Mouse (Mus musculus) retina, postnatal 7 days (tissue): ENCODE results near the gene Plk3.
"Not testable (repeated sequence)": the region's sequence is repeated elsewhere in the genome, so short reads cannot be mapped to it uniquely, and the experiment has no call there.

ENCODE experiments used
- DNase-seq: peaks from one replicate; pipeline ENCODE4 v3.0.0-alpha.2; 2012; ENCODE audit warnings: low read depth, low spot score

The Plk3 gene

DNA sequence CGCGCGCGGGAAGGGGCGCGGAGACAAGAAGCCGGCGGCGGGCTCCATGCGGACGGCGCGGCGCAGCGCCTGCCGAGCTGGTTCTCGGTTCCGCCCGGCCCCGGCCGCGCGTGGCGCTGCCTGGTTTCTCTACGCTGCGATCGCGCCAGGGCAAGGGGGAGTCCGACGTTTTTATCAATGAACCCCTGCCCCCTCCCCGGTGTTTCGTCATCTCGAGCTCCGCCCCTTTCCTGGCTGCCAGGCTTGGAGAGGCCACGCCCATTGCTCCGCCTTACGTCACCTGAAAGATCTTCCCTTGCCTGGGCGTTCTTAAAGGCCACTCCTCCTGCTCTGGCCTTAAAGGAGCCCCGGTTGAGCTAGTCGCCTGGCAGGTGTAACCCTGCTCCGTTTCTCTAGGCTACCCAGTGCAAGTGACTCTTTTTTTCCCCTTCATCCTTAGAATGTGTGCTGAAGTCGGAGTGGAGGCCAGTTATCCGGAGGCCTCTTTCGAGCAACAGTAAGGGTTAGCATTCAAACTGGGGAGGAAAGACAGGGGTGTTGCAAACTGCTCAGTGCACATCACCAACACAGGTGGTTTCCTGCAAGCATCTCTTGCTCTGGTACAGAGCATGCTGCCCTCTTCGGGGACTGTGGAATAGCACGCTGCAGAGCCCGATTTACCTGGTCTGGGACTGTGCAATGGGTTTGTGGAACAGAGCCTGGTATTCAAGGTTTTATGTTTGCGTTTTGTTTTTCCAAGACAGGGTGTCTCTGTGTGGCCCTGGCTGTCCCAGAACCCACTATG, at the start of gene Plk3:
TSS of gene Plk3 (minus strand) at position 147 of the 784 bp plus-strand sequence.
- peak; percentile 96 for DNase-seq

DNA sequence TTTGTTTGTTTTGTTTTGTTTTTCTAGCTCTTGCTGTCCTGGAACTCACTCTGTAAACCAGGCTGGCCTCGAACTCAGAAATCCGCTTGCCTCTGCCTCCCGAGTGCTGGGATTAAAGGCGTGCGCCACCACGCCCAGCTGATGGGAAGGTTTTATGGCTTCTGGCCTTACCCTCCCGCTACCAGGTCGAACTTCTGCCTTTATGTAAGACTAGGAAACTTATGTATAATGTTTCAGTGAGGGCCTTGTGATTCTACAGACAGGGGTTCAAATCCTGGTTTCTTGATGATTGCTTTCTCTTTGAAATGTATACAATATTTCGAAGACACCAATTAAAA, 49.0 kb upstream of the Plk3 start:
- not testable (repeated sequence) for DNase-seq

DNA sequence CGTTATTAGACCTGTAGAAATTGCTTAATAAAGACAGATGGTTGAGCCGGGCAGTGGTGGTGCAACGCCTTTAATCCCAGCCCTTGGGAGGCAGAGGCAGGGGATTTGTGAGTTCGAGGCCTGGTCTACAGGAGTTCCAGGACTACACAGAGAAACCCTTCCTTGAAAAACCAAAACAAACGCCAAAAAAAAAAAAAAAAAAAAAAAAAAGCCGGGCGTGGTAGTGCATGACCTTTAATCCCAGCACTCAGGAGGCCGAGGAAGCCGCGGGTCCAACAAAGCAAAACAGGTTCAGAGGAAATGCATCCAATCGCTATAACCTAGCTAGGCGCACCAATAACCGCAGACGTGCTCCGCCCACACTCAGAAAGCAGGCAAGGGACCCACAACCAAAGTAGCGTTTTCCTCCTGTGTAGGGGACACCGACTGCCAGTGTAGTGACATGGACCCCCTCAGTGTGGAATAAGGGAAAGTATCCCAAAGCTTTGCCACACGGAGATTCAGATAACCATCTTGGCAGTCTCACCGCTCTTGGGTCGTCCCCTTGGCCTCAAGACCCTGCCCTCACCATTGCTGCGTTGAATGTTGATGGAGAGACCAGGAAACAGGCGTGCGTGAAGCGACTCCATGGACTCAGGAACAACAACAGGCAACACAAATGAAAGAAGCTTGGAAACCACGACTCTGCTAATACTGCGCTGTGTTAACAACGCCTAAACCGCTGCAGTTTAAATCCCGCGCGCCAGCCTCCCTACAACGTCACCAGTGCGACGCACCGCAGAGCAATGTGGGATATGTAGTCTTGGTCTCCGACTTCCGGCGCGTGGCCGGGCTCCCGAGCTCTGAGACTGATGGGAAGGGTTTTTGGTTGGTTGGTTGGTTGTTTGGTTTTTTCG, 48.3 kb upstream of the Plk3 start, which contains the start of gene Kif2c:
TSS of gene Kif2c (minus strand) at position 777 of the 896 bp plus-strand sequence.
- peak; percentile 84 for DNase-seq

DNA sequence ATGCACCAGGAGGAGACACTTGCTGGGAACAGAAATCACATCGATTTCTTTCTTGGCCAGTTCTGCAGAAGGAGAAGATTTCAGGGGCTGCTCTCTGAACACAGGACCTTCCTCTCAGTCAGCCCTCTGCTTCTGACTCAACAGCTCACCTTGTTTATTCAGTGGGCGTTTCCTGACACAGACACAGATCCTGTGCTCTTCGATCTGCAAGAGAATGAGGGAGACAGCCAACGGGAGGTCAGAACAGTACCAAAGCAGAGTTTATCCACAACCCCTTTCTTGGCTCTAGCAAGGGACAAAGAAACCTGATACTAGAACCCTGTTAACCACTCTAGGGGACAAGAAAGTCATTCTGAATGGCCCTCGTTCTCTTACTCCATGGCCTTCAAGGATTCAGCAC, 36.2 kb upstream of the Plk3 start:
- DNase-seq: no peak

DNA sequence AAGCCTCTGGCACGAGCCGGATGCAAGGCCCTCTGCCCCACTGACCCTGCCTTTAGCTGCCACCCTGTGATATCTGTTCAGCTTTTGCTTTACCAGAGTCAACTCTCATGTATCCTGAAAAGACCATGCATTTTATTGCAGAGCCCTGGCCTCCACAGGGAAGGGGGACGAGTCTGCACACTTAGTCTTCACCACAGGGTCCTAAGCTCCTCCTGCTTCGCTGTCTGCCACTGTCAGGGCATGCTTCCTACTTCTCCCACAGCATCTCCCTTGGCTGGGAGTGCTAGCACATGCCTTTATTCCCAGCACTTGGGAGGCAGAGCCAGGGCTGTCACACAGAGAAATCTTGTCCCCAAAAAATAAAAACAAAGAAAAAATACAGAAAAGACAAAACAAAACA, 27.4 kb upstream of the Plk3 start:
- DNase-seq: no peak

DNA sequence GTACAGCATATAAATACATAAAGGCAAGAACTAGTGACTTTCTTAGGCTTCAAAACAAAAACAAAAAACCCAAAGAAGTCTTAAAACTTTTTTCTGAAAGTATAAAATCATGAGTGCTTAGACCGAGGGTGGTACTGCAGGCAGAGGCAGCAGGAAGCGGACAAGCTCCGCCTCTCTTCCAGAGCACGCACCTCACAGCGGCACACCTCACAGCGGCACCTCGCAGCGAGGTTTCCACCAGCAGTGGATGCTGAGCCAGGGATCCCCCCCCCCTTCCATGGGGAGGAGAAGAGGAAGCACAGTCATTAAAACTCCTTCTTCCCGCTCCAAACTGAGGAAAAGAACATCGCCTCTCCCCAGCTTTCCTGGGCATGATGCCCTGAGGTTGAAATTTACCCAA, 25.9 kb upstream of the Plk3 start:
- no peak for DNase-seq

- no peak for DNase-seq
These were observed 22.6 kb upstream of the Plk3 start for GRCm38 (mm10) chr4:117156372-117156771.

DNA sequence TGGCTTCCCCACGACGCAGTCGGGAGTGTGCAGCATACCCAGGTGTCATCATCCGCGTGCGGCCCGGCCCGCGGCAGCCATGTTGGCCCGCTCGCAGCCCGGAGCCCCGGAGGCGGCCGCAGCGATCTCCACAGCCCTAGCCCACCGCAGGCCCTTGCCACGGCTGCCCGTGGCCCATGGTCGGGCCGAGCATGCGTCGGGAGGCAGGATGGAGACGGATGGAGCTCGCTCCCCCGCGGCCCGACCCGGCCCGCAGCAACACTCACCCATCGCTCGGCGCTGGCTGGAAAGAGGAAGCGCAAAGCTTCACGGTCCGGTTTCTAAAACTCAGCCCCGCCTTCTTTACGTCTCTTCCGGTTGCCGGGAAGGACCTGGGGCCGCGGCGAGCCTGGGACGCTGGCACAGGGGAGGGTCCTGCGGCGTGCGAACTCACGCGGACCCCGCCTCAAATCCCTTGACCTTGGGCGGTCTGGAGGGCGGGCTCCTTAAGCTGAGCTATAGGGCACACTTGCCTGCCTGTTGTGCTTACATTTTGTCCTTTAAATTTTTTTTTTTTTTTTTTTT, 22.1 kb upstream of the Plk3 start, which contains the start of gene Rps8:
TSS of gene Rps8 (minus strand) at position 452 of the 564 bp plus-strand sequence.
- peak; percentile 78 for DNase-seq

GRCm38 (mm10) chr4:117155020-117155791, 21.4 kb upstream of the Plk3 start:
- no peak for DNase-seq

DNA sequence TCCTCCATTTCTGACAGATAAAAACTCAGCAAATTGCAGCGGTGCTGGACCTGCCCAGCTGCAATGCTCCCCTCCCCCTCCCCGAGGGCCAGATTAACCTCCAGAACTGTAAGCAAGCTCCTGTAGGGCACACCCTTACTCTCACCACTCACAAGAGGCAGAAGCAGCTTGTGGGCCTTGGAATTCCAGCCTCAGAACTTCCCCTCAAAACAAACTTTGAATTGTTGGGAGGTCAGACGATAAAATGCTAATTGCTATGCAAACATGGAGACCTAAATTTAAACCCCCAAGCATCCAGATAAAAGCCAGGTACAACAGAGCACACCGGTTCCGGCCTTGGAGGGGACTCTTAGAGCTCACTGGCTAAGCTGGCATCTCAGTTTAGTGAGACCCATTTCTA, 19.0 kb upstream of the Plk3 start:
- no peak for DNase-seq

DNA sequence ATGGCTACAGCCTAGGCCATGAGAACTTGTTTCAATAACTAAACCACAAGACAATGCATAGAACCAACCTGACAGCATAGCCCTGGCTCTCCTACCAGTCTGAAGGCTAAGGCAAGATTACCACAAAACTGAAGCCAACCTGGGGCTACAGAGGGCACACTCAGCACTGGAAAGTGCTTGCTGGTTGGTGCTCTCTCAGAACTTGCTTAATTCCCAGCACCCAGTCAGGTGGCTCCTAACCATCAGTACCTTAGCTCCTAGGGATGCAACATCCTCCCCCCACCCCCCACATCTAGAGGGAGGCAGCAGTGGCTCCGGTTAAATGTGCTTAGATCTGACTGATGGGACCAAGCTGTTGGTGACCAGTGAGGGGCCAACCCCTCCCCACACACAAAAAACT, 17.7 kb upstream of the Plk3 start:
- no peak for DNase-seq

DNA sequence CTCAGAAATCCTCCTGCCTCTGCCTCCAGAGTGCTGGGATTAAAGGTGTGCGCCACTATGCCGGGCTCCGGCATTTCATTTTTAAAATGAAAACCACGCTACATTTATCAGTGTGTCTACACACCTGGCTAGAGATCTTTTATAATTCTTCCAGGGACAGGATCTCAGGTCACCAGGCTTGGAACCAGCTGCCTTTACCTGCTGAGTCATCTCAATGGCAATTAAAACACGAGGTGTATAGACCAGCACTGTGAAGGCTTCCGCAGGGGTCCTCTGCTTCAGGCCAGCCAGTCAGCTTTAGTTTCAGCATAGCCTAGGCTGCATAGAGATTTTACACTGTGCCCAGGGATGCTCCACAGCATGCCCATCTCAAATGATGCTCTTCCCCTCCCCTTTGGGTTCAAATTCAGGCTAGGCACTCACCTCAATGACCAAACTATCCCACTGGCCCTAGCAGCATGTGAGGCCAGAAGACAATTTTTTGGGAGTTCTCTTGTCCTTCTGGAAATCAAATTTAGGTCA, 16.5 kb upstream of the Plk3 start:
- DNase-seq: no peak

DNA sequence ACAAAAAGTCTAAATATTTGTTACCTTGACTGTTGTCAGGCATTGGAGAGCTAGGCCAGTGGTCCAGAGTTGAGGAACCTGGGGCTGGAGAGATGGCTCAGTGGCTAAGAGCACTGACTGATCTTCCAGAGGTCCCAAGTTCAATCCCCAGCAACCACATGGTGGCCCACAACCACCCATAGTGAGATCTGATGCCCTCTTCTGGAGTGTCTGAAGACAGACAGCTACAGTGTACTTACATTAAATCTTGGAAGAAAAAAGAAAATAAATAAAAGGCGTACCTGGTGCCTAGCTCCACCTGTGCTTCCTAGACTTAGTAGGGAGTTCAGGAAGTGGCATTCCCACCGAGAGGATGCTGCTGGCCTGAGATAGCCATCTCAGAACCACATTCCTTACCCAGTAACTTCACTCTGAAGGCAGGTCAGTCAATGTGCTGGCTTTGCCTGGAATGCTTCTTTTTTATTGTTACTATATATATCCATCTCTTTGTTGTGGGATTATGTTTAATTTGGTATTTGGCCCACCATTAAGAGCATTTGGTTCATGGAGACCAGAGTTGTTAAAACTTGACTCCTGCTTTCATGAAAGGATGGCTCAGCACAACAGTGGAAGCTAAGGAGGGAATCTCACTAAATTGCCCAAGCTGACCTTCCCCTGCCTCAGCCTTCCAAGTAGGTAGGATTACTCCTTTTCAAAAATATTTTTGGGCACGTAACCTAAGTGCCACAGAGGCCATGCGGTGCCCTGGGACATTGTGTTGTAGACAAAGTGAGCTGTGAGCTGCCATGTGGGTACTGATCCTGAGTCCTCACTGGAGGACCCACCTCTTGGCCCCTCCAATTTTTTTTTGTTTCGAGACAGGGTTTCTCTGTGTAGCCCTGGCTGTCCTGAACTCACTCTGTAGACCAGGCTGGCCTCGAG, 15.8 kb upstream of the Plk3 start:
- no peak for DNase-seq

DNA sequence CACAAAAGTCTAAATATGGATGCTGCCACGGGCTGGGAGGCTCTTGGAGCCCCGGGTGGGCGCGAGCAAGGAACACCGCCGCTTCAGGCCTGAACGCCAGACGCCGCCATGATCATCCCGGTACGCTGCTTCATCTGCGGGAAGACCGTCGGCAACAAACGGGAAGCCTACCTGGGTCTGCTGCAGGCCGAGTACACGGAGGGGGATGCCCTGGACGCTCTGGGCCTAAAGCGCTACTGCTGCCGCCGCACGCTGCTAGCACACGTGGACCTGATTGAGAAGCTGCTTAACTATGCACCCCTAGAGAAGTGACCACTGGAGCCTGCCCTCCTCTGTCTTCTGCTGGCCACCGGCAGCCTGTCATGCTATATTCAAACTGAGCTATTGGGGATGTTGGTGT, 15.1 kb upstream of the Plk3 start:
- DNase-seq: no peak

GRCm38 (mm10) chr4:117148047-117148713, 14.4 kb upstream of the Plk3 start:
- no peak for DNase-seq

- peak; percentile 79 for DNase-seq
These were observed 12.4 kb upstream of the Plk3 start for GRCm38 (mm10) chr4:117146176-117146575.

DNA sequence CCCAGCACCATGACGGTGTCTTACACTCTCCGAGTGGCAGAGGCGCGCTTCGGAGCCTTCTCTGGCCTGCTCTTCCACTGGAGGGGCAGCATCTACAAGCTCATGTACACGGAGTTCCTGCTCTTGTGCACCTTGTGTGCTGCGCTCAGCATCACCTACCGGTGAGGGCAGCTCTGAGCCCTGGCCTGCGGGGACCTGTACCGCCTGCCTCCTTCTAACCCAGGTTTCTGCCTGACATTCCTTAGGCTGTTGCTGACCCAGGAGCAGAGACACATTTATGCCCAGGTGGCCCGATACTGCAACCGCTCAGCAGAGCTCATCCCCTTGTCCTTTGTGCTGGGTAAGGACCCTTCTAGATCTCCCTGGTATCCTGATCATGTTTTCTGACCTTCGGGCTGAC, 11.5 kb upstream of the Plk3 start:
- DNase-seq: no peak

DNA sequence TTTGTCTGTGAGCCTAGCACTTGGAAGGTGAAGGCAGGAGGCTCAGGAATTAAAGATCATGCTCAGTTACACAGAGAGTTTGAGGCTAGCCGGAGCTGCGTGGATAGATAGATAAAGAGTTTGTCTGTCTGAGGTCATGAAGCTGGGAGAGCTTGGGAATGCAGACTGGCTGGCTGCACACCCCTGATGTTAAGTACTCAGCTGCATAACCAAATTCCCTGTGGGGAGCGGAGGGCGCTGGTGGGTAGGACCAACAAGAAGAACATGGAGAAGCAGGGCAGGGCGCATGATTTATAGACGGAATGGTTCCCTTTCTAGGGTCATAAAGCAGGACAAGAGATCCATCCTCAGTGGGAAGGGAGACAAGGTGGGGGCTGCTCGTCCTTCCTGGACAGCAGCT, 9.3 kb upstream of the Plk3 start:
- no peak for DNase-seq

- DNase-seq: no peak
These were observed 6.8 kb upstream of the Plk3 start for GRCm38 (mm10) chr4:117140613-117141012.

DNA sequence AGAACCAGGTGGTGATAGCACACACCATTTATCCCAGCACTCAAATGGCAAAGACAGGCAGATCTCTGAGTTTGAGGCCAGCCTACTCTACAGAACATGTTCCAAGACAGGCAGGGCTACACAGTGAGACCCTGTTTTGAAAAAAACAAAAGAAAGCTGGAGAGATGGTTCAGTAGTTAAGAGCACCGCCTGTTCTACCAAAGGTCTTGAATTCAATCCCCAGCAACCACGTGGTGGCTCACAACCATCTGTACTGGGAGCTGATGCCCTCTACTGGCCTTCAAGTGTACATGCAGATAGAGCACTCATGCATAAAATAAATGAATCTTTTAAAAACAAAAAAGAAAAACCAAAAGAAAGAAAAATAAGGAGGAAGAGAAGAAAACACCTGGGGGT, 5.5 kb upstream of the Plk3 start:
- DNase-seq: no peak
